Mouse (Mus musculus) liver, embryonic 11.5 days (tissue): ENCODE results near the gene Gdf7. TPM values are rescaled to one million over a fixed set of nuclear protein-coding genes. Genes with fewer than 3 reads are reported as not detected.

ENCODE experiments used
- ATAC-seq: fragments of 200-750 bp; cut with Nextera tagmentation; replicated peaks from 2 replicates; pipeline ENCODE4 v1.8.0; 2017; ENCODE audit warnings: moderate number of reproducible peaks, mild to moderate bottlenecking, moderate TSS enrichment, moderate library complexity; ENCODE audit not compliant: low FRiP score
- DNase-seq: peaks from one replicate; pipeline ENCODE4 v3.0.0-alpha.2; 2017; ENCODE audit warnings: low spot score
- H3K27ac ChIP-seq: fragments of 300-500 bp; sonication (generic); 2 replicates; pipeline ENCODE4 v1.5.1; 2014; ENCODE audit warnings: mild to moderate bottlenecking, low read depth, low read length, control low read depth
- H3K27me3 ChIP-seq: fragments of 300-500 bp; sonication (generic); replicated peaks from 2 replicates; pipeline ENCODE4 v1.6.1; 2014; ENCODE audit warnings: low read length, mixed read lengths; ENCODE audit not compliant: control insufficient read depth, insufficient read depth
- H3K36me3 ChIP-seq: fragments of 300-500 bp; sonication (generic); 2 replicates; pipeline ENCODE4 v1.6.1; 2014; ENCODE audit warnings: mild to moderate bottlenecking, low read length, moderate library complexity, mixed read lengths; ENCODE audit not compliant: control insufficient read depth, insufficient read depth
- H3K4me1 ChIP-seq: fragments of 300-500 bp; sonication (generic); replicated peaks from 2 replicates; pipeline ENCODE4 v1.6.1; 2014; ENCODE audit warnings: low read length, mixed read lengths; ENCODE audit not compliant: control insufficient read depth, insufficient read depth
- H3K4me2 ChIP-seq: fragments of 300-500 bp; sonication (generic); 2 replicates; pipeline ENCODE4 v1.6.1; 2014; ENCODE audit warnings: mild to moderate bottlenecking, control low read depth, moderate library complexity
- H3K4me3 ChIP-seq: fragments of 300-500 bp; sonication (generic); 2 replicates; pipeline ENCODE4 v1.5.1; 2014; ENCODE audit warnings: low read depth, low read length, control low read depth
- H3K9ac ChIP-seq: fragments of 300-500 bp; sonication (generic); 2 replicates; pipeline ENCODE4 v1.6.1; 2014; ENCODE audit warnings: low read depth, low read length, control low read depth
- H3K9me3 ChIP-seq: fragments of 300-500 bp; sonication (generic); 2 replicates; pipeline ENCODE4 v1.6.1; 2016; ENCODE audit warnings: low read length, inconsistent platforms, mixed read lengths; ENCODE audit not compliant: control insufficient read depth
- WGBS: fragments of 180-500 bp; shearing (Covaris S2); extraction: QIAGEN DNeasy Blood & Tissue Kit; methylation state at CpG from one replicate; pipeline ENCODE4 v1.1.7; 2014; 5-methylcytosine and 5-hydroxymethylcytosine counted together
- polyA plus RNA-seq: library from polyadenylated mRNA; unstranded; fragments of >200 nt; fragmentation: Nextera tagmentation; extraction: Ambion mirVana; gene quantifications from 2 replicates; pipeline ENCODE4 v1.2.1, GENCODE M21; 2014

Gene Gdf7
- polyA plus RNA-seq, 1 experiment from 2014 or later = not detected

DNA sequence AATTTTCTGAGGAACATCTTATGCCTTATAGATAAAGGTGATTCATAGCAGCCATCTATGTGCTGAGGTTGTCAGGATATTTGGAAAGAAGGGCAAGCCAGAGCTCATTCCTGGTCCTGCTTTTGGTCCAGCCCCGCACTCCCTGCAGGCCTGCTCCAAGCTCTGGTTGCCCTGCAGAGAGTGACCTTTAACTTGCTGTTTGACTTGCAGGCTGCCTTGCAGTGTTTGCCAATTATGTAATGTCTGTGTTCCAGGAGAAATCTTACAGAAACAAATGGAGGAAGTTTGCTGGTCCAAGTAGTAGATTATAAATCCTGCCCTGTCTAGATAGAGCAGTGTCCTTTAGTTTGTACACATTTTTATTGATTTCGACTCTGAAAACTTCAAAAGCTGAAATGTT, 30.3 kb downstream of the Gdf7 start:
- Histone ChIP-seq H3K4me1 (peaks cover 5% of the 10 kb centered on the region; the same call in 1 of the 2 replicates), H3K4me3 (no peak overlapping the region), H3K9me3 (no peaks in the 10 kb centered on the region), H3K27ac (no peak overlapping the region), H3K27me3 (no peaks in the 10 kb centered on the region), H3K36me3 (no peaks in the 10 kb centered on the region), H3K9ac (no peak overlapping the region), H3K4me2 (no peak overlapping the region)
- no peak for DNase-seq
- ATAC-seq = no peak
- 74% methylated on average over 2 of the region's 2 CpGs for WGBS

GRCm38 (mm10) chr12:8269627-8270026, 32.1 kb downstream of the Gdf7 start:
- Histone ChIP-seq H3K9ac (no peak overlapping the region), H3K27me3 (no peaks in the 10 kb centered on the region), H3K9me3 (no peaks in the 10 kb centered on the region), H3K36me3 (no peaks in the 10 kb centered on the region), H3K27ac (no peak overlapping the region), H3K4me3 (no peak overlapping the region), H3K4me1 (peaks cover 5% of the 10 kb centered on the region; the same call in 1 of the 2 replicates), H3K4me2 (no peak overlapping the region)
- no peak for DNase-seq
- 84% methylated on average over 11 of the region's 11 CpGs for WGBS
- no peak for ATAC-seq

GRCm38 (mm10) chr12:8266311-8266710, 35.4 kb downstream of the Gdf7 start:
- 87% methylated on average over 7 of the region's 7 CpGs for WGBS
- no peaks in the 10 kb centered on the region for H3K36me3 ChIP-seq
- no peaks in the 10 kb centered on the region for H3K4me1 ChIP-seq
- ATAC-seq (no peak), DNase-seq (no peak)
- no peak overlapping the region for H3K4me3 ChIP-seq
- no peak overlapping the region for H3K9ac ChIP-seq
- H3K9me3 ChIP-seq = no peaks in the 10 kb centered on the region
- no peak overlapping the region for H3K27ac ChIP-seq
- H3K27me3 ChIP-seq = no peaks in the 10 kb centered on the region
- H3K4me2 ChIP-seq = no peak overlapping the region

DNA sequence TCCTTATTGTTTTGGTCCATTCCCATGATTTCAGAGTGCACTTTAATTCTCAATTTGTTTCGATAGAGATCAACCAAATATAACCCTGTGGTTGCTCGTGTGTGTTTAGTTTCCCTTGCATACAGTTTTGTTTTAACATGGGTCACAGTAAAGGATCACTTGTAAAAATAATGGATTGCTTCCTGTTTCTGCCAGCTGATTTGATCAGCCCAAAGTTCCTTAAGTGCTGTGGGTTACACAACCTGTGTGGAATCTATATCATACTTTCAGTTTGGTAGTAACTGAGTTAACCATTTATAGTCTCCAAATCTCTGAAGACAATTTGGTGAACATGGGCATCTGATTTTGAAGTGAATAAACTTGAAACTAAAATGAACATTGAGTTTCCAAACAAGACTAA, 41.5 kb downstream of the Gdf7 start:
- DNase-seq (no peak), ATAC-seq (no peak)
- no peak overlapping the region for H3K9ac ChIP-seq
- no peak overlapping the region for H3K27ac ChIP-seq
- H3K4me2 ChIP-seq = no peak overlapping the region
- H3K9me3 ChIP-seq = no peaks in the 10 kb centered on the region
- no peaks in the 10 kb centered on the region for H3K4me1 ChIP-seq
- no peaks in the 10 kb centered on the region for H3K36me3 ChIP-seq
- WGBS = 75% methylated on average over 2 of the region's 2 CpGs
- no peaks in the 10 kb centered on the region for H3K27me3 ChIP-seq
- no peak overlapping the region for H3K4me3 ChIP-seq

Other genes starting within 250 kb of the Gdf7 start
- gene Ldah, start 93.8 kb downstream of the Gdf7 start, polyA plus RNA-seq = 54.3 and 57.2 TPM in 2 replicates
- 8.6 and 8.8 TPM in 2 replicates for gene Hs1bp3, start 11.5 kb upstream of the Gdf7 start, polyA plus RNA-seq
- gene Rhob, start 198.1 kb upstream of the Gdf7 start, polyA plus RNA-seq = 19.5 and 23.2 TPM in 2 replicates